Mouse (Mus musculus): ENCODE measurements around the gene Bend5.

Gene Bend5

DNA sequence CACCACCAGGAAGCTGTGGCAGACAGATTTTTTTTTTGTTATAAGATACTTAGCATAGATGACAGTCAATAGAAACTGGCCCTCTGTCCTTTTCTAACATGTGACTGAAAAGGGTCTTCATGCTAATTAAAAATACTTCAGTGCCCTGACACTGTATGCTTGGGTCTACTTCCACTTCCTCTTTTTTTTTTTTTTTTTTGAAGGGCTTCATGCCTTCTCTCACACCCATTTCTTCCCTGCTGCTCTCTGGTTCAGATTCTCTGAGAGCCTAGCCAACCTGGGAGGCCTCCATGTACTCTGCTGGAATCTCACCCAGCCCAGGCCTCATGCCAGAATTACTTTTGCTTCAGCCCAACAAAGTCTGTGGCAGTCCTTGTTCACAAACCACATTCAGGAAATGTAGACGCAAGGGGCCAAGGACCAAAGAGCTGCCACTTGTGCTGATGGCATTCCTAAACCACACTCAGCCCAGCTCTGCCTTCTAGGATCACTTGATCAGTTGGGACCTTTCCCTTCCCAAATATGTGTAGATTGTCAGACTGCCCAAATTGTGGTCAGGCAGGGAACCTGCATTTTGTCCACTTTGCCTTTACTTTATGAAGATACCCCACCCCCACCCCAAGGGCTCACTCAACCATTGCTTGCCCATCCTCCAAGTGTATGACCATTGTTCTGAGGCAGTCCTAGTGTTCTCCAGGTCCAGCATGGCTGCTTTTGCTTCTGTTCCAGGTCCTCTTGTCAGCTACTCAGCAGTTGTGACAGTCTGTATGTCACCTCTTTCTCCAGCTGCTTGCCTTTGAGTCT, 27.8 kb downstream of the Bend5 start:
- DNase-seq (ENCODE audit: low spot score in 2 of 2), result no peak

DNA sequence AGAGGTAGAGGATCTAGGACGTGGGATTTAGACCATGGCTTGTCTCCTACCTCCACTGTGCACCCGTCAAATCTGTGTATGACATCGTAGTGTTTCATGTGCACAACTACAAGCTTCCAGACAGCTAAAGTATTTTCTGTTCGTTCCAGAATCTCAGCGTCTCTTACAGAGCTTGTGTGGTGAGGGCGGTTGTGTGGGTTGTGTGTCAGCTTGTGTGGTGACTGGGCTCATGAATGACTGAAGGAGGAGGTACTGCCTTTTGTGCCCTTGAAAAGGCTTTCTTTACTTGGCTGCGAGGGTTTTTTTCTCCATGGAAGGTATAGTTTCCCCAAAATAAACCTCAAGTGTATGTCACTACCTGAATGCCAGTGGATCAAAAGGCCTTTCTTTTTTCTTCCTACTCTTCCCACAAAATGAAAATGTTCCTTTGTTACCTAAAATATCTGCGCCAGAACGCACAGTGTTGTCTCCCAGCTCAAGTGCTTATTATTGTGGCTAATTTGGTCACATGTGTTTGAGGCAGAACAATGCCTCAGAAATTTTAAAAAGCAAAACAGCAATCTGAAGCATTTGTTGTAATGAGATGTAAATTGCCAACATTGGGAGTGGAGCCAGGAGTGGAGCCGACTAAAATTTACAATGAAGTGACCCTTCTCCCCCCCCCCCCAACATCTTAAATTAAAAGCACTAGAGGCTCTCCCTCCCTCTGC, 29.3 kb downstream of the Bend5 start:
- DNase-seq (ENCODE audit: low spot score in 2 of 2), result no peak

GRCm38 (mm10) chr4:111444616-111445160, 29.9 kb downstream of the Bend5 start:
- DNase-seq (ENCODE audit: low spot score in 2 of 2), result no peak

DNA sequence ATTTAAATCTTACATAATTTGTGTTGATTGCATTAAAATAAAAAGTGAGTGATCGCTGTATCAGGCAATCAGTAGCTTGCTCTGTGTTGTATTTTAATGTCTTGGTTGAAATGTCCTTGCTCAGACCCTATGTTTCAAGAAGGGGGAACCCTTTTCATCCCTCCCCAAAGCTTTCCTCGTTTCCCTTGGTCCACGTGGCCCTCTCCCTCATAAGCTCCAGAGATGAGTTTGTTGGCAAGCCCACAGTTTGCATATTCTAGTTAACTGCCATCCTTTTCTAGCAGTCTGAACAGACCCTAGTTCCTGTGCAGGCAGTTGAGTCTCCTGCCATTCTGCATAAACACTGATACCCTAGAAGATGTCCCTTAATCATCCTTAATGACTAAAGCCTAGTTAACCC, 33.1 kb downstream of the Bend5 start:
- no peak for DNase-seq (ENCODE audit: low spot score in 2 of 2)

GRCm38 (mm10) chr4:111448586-111448985, 33.8 kb downstream of the Bend5 start:
- no peak for DNase-seq (ENCODE audit: low spot score in 2 of 2)

GRCm38 (mm10) chr4:111449442-111450199, 34.8 kb downstream of the Bend5 start:
- no peak for DNase-seq (ENCODE audit: low spot score in 2 of 2)

DNA sequence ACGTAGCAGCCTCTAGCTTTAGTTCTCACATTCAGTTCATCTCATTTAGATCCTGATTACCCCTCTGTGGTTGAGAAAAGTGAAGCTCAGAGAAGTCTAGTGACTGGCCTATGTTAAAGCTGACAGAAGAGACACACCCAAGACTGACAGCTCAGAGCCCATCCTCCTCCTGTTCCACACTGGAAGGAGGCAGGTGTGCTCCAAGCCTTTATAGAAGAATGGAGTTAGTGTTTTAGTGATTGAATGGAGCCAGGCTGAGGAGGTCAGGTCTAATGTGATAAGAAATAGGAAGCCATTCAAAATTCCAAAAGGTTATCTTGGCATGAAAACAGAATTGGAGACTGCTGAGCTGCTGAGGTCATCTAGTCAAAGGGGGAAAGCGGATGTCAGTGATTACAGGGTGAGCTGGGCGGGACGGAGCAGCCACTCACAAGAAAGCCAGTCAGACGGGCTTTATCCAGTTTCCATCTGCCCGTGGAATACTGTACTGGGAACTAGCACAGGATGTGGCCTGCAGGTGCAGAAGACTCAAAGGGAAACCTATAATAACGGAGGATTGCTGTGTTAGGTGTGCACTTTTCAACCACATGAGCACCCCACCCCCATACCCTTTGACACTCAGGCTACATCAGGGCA, 36.6 kb downstream of the Bend5 start:
- DNase-seq (ENCODE audit: low spot score in 2 of 2), result no peak

- no peak for DNase-seq (ENCODE audit: low spot score in 2 of 2)
These were observed 37.4 kb downstream of the Bend5 start for GRCm38 (mm10) chr4:111452192-111452591.

DNA sequence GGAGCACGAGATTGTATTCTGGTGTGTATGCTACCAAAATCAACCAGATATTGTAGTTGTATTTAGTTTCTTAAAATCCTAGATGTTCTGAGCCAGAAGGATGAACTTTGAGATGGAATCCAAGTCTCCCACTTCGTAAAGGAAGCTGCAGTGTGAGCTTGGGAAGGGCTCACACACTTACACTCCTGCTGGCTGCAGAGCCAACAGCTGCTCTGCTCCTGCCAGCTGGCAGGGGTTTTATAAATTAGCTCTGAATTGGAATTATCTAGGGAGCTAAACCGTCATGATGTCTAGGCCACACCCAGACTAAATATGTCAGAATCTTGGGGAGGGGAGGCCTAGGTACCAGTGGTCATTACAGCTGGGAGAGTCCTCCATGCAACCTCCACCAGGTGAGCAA, 38.5 kb downstream of the Bend5 start:
- DNase-seq (ENCODE audit: low spot score in 2 of 2), result no peak

DNA sequence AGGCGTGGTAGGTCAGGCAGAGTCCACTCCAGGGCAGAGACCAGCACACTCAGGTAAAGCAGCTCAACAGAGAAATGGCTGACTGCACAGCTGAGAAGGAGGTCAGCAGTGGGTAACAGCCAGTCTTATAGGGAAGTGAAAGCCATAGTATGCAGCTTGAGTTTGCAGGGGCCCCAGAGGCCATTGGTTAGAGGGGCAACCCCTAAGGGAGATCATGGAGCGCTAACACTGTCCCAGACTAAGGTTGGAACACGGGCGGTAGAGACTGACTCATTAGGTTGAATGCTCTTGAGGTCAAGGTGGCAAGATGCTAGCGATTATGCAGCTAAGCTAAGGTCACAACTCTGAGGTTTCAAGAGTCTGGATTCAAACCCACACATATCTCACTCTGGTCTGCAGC, 40.8 kb downstream of the Bend5 start:
- DNase-seq (ENCODE audit: low spot score in 2 of 2), result no peak

DNA sequence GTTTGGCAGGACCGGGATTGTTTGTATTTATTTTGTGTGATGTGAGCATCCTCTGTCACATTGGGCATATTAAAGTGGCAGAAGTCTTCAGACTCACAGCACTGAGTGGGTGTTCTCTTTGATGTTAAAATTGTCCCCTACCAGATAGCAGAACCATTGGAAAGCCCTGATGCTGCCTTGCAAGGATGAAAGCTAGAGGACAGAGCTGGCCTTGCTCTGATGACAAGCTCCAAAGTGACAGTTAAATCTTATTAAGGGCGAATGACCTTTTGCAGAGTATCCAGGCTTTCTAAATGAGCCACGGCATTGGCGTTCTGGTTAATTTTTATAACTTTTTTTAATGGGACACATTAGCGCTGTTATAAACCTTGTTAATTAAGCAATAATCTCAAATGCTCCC, 42.8 kb downstream of the Bend5 start:
- no peak for DNase-seq (ENCODE audit: low spot score in 2 of 2)

- no peak for DNase-seq (ENCODE audit: low spot score in 2 of 2)
These were observed 52.5 kb downstream of the Bend5 start for GRCm38 (mm10) chr4:111467293-111467773.

DNA sequence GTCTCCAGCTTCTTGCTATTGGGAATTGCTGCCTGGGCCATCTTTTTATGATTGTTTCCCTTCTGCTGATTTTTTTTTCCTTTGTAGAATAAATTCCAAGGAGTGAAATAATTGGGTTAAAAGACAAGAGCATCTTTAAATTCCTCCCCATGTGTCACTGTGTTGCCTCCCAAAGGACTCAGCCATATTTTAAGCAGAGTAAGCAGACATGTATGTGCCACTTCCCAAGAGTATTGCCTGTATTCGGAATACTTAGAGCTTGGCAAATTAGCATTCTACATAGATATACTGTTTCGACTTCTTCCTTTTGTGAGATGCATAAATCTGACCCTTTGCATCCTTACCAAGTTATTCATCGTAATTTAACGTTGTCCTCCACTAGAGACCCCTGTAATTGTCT, 53.0 kb downstream of the Bend5 start:
- no peak for DNase-seq (ENCODE audit: low spot score in 2 of 2)

DNA sequence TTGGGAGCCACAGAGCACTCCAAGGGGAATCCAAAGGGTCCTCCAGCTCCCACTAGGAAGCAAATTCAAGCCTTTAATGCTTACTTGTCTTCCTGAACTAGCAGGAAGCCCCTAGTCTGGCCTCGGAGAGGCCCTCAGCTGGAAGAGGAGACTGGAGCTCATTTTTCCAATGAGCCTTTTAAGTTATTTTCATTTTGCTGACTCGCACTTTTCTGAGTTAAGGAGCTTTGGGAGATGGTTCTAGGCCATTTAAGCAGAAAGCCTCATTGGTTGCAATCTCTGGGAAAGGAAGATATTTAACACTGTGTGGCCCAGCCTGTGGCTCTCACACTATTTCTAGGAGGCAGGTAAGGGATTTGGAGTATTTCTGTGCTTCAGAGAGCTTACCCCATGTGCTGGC, 55.0 kb downstream of the Bend5 start:
- DNase-seq (ENCODE audit: low spot score in 2 of 2), result no peak

- no peak for DNase-seq (ENCODE audit: low spot score in 2 of 2)
These were observed 56.9 kb downstream of the Bend5 start for GRCm38 (mm10) chr4:111471726-111472125.

GRCm38 (mm10) chr4:111472511-111472910, 57.7 kb downstream of the Bend5 start:
- DNase-seq (ENCODE audit: low spot score in 2 of 2), result no peak

- no peak for DNase-seq (ENCODE audit: low spot score in 2 of 2)
These were observed 58.2 kb downstream of the Bend5 start for GRCm38 (mm10) chr4:111473014-111473413.

GRCm38 (mm10) chr4:111475374-111475971, 60.7 kb downstream of the Bend5 start:
- no peak for DNase-seq (ENCODE audit: low spot score in 2 of 2)

GRCm38 (mm10) chr4:111477507-111477906, 62.7 kb downstream of the Bend5 start:
- no peak for DNase-seq (ENCODE audit: low spot score in 2 of 2)

DNA sequence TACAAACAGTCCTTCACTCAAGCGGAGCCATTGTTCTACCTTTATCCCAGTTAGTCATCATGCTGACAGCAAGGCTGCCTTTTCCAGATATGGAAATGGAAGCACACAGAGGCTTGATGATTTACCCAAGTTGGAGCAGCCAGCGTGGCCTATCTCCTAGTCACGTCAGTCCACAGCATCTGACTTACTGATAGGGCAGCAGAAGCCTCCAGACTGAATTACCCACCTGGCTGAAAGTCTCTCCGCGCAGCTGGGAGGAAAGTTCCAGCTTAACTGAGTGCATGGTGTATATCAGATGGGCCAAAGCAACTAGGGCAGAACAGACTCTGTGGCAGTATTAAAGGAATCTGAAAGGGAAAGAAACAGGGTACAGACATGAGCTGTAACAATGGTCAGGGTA, 68.7 kb downstream of the Bend5 start:
- DNase-seq (ENCODE audit: low spot score in 2 of 2), result no peak

GRCm38 (mm10) chr4:111485189-111485588, 70.4 kb downstream of the Bend5 start:
- DNase-seq (ENCODE audit: low spot score in 2 of 2), result no peak
